Mouse (Mus musculus) B cell, adult (primary cell): ENCODE results near the gene Adpgk. TPM values are rescaled to one million over a fixed set of nuclear protein-coding genes. Genes with fewer than 3 reads are reported as not detected.

ENCODE experiments used
- total RNA-seq: library from RNA; stranded (reverse); gene quantifications from 4 replicates; pipeline ENCODE4 v1.2.4, GENCODE M21; 2023; ENCODE audit not compliant: inconsistent age

The Adpgk gene
- total RNA-seq: 54.6 to 64.5 TPM (median 59.7 TPM) in 4 replicates

DNA sequence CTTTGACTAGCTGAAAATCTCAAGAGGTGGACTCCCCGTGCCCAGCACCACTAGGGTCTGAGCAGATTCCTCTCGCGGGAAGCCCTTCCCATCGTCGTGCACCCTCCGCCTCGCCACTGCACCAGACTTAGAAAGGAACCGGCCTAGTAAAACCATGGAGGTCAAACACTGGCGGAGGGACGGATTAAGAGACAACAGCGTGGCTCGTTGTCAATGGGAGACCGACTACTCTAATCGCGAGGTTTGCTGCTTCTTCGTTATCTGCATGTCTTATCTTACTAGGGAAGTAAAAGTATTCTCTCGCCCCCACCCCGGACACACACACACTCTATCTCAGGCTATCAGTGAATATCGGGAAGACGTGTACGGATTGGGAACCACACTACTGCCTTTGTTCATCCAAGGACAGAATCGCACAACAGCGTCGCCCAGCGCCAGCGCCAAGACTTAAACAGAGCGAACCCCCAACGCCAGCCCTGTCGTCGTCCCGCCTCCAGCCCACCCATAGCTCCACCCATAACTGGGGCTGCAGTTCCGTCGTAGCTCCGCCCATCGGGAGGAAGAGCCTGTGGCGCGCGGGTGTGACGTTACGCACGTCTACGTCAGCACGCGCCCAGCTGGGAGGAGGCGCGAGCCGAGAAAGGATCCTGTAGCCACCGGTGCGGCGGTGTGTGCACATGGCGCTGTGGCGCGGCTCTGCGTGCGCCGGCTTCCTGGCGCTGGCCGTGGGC lies at the start of gene Adpgk:
Adpgk (plus strand) TSS at position 602 of the 731 bp plus-strand sequence.

DNA sequence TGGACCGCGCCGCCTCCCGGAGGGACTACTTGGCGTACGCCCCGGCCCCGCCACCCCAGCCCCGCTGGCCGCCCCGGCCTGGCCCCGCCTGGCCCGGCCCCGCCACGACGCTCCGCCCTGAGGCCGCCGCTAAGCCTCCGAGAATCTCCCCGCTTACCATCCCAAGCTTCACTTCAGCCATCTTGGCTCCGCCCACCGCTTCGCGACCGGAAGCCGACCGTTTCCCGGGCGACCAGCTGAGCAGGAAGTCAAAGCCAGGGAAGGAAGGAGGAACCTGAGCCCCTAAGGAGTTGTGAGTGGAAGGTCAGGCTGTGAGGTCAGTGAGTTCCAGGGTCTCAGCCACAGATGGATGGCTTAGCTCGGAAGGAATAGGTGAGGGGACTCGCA lies 61.9 kb downstream of the Adpgk start, which contains the start of gene Bbs4:
Bbs4 (minus strand) TSS at position 256 of the 387 bp plus-strand sequence.

Other genes starting within 250 kb of the Adpgk start
- gene Bbs4, start 62.0 kb downstream of the Adpgk start, total RNA-seq: 5.6 to 7.3 TPM (median 6.2 TPM) in 4 replicates
- gene Arih1, start 195.1 kb downstream of the Adpgk start, total RNA-seq: 139 to 145 TPM (median 142 TPM) in 4 replicates
- 55.9 to 63.6 TPM (median 59.0 TPM) in 4 replicates for gene Hexa, start 248.0 kb downstream of the Adpgk start, total RNA-seq
- 0.67 to 0.93 TPM in 2 of 4 replicates, not detected in the others for gene Tmem202, start 248.3 kb downstream of the Adpgk start, total RNA-seq